Mouse (Mus musculus) lung, embryonic 14.5 days (tissue): Measurements from ENCODE around the gene Nt5dc3. TPM values are rescaled to one million over a fixed set of nuclear protein-coding genes. Genes with fewer than 3 reads are reported as not detected.

Source experiments
- ATAC-seq: fragments of 200-750 bp; cut with Nextera tagmentation; 2 replicates; pipeline ENCODE4 v1.8.0; 2017; ENCODE audit warnings: mild to moderate bottlenecking, moderate TSS enrichment, moderate library complexity; ENCODE audit not compliant: insufficient read depth
- DNase-seq: peaks from one replicate; pipeline ENCODE4 v3.0.0-alpha.2; 2015
- H3K27ac ChIP-seq: fragments of 300-500 bp; sonication (generic); 2 replicates; pipeline ENCODE4 v1.5.1; 2014; ENCODE audit warnings: low read depth, mild to moderate bottlenecking, moderate library complexity
- H3K27me3 ChIP-seq: fragments of 300-500 bp; sonication (generic); 2 replicates; pipeline ENCODE4 v1.6.1; 2014; ENCODE audit warnings: low read length, control low read depth; ENCODE audit not compliant: insufficient read depth
- H3K36me3 ChIP-seq: fragments of 300-500 bp; sonication (generic); 2 replicates; pipeline ENCODE4 v1.6.1; 2014; ENCODE audit warnings: control low read depth; ENCODE audit not compliant: insufficient read depth
- H3K4me1 ChIP-seq: fragments of 300-500 bp; sonication (generic); 2 replicates; pipeline ENCODE4 v1.6.1; 2014; ENCODE audit warnings: antibody characterized with exemption, control low read depth; ENCODE audit not compliant: insufficient read depth
- H3K4me2 ChIP-seq: fragments of 300-500 bp; sonication (generic); 2 replicates; pipeline ENCODE4 v1.6.1; 2014; ENCODE audit warnings: mild to moderate bottlenecking
- H3K4me3 ChIP-seq: fragments of 300-500 bp; sonication (generic); 2 replicates; pipeline ENCODE4 v1.5.1; 2014; ENCODE audit warnings: low read depth, low read length
- H3K9ac ChIP-seq: fragments of 300-500 bp; sonication (generic); 2 replicates; pipeline ENCODE4 v1.6.1; 2014
- H3K9me3 ChIP-seq: fragments of 300-500 bp; sonication (generic); 2 replicates; pipeline ENCODE4 v1.6.1; 2016; ENCODE audit warnings: low read depth, low read length, control low read depth
- CTCF ChIP-seq: IDR thresholded peaks from 2 replicates; pipeline ENCODE4 v1.5.1; 2016; ENCODE audit warnings: antibody characterized with exemption, low read depth
- WGBS: fragments of 180-500 bp; shearing (Covaris S2); extraction: QIAGEN DNeasy Blood & Tissue Kit; methylation state at CpG from one replicate; pipeline ENCODE4 v1.1.7; 2014; 5-methylcytosine and 5-hydroxymethylcytosine counted together
- polyA plus RNA-seq: library from polyadenylated mRNA; unstranded; fragments of >200 nt; fragmentation: Nextera tagmentation; extraction: Ambion mirVana; gene quantifications from 2 replicates; pipeline ENCODE4 v1.2.1, GENCODE M21; 2014

Nt5dc3 gene
- polyA plus RNA-seq, 1 experiment from 2014 or later, result 1.9 TPM

GRCm38 (mm10) chr10:86757724-86758123 is 21.1 kb upstream of the Nt5dc3 start:
- H3K9ac ChIP-seq, result no peak overlapping the region
- no peak overlapping the region for H3K27ac ChIP-seq
- no peaks in the 10 kb centered on the region for H3K4me1 ChIP-seq
- WGBS, result 83% methylated on average over 1 of the region's 1 CpGs
- no peak for DNase-seq
- no peaks in the 10 kb centered on the region for H3K9me3 ChIP-seq
- no peak for TF ChIP-seq CTCF
- H3K4me2 ChIP-seq, result no peak overlapping the region
- no peak overlapping the region for H3K4me3 ChIP-seq
- no peaks in the 10 kb centered on the region for H3K36me3 ChIP-seq
- ATAC-seq, result no peak
- no peaks in the 10 kb centered on the region for H3K27me3 ChIP-seq

DNA sequence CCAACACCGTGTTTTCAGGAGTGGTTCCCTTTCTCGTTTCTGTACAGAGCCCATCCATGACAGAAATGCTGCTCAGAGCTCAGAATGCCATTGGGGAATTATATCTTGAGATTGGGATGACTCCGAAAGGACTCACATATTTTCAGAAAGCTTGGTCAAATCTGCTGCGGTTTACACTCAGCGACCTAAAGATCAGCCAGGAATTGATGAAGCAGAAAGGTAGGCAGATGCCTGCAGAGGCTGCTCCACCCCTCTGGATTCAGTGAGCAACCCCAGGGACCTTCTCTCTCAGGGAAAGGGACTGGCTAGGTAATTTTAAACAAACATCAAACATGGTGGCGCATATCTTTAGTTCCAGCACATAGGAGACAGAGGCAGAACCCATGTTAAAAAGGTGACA is 20.6 kb upstream of the Nt5dc3 start:
- no peaks in the 10 kb centered on the region for H3K9me3 ChIP-seq
- no peak for DNase-seq
- H3K27me3 ChIP-seq, result no peaks in the 10 kb centered on the region

GRCm38 (mm10) chr10:86761236-86761635 is 17.6 kb upstream of the Nt5dc3 start:
- no peak for TF ChIP-seq CTCF
- no peak for ATAC-seq
- Histone ChIP-seq H3K4me2 (no peak overlapping the region), H3K27me3 (no peaks in the 10 kb centered on the region), H3K36me3 (no peaks in the 10 kb centered on the region), H3K4me1 (no peaks in the 10 kb centered on the region), H3K9ac (no peak overlapping the region), H3K9me3 (no peaks in the 10 kb centered on the region), H3K4me3 (no peak overlapping the region), H3K27ac (no peak overlapping the region)
- DNase-seq, result no peak
- 71% methylated on average over 1 of the region's 1 CpGs for WGBS

More for the DNA sequence above, 20.6 kb upstream of the Nt5dc3 start:
- TF ChIP-seq CTCF, result no peak
- Histone ChIP-seq H3K4me3 (no peak overlapping the region), H3K36me3 (no peaks in the 10 kb centered on the region), H3K9ac (no peak overlapping the region), H3K4me1 (no peaks in the 10 kb centered on the region), H3K4me2 (no peak overlapping the region), H3K27ac (no peak overlapping the region)
- no peak for ATAC-seq
- 85% methylated on average over 6 of the region's 6 CpGs for WGBS

DNA sequence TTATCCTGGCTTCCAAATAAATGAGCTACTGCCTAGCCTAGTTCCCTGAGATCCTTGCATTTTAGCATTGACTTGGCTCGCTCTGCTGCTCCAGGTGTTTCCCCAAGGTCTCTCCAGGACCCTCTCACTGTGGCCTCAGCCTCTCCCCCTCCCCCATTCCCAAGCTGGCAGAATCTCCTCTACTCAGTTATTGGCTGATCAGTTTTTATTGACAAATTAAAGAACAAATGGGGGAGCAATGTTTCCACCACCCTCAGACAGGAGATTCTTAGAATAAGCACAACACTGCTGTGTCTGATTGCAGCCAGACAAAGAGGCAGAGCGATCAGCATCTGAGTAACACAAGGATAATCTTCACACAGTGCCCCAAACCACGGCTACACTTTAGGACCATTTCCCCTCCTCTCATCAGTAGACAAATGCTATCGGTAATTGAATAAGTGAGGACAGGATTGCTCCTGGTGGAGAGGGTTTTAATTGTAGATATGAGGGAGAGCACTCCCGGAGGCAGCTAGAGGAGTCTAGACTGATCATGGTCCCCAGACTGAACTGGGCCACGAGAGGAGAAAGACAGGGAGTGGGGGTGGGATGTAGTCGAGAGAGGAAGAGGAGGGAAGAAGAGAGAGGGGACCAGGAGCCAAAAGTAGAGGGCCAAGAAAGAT is 17.0 kb upstream of the Nt5dc3 start:
- H3K9me3 ChIP-seq, result no peaks in the 10 kb centered on the region
- H3K27me3 ChIP-seq, result no peaks in the 10 kb centered on the region
- no peaks in the 10 kb centered on the region for H3K4me1 ChIP-seq
- no peak for TF ChIP-seq CTCF
- no peak overlapping the region for H3K27ac ChIP-seq
- no peak overlapping the region for H3K9ac ChIP-seq
- H3K4me2 ChIP-seq, result no peak overlapping the region
- no peak overlapping the region for H3K4me3 ChIP-seq
- H3K36me3 ChIP-seq, result no peaks in the 10 kb centered on the region
- ATAC-seq, result no peak
- DNase-seq, result no peak
- 34% methylated on average over 7 of the region's 7 CpGs for WGBS

GRCm38 (mm10) chr10:86762384-86762730 is 16.4 kb upstream of the Nt5dc3 start:
- DNase-seq, result no peak

DNA sequence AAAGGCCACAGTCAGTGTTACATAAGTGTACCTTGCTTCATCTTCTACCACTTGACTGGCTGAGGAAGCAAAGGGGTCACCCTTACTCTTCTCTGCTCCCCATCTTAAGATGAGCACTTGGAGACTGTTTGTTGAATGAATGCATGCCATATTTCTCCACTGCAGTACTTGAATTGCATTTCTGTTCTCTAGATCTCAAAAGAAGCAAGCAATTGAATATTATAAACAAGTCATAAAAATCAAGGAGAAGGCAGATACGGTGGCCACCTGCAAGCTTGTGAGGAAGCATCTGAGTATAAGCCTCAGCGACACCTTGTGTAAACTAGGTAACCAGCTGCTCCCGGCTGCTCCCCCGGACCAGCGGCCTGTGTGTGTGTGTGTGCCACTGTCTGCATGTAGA is 15.1 kb upstream of the Nt5dc3 start, which contains the start of gene Gm49358:
TSS of gene Gm49358 (plus strand) at position 301 of the 400 bp plus-strand sequence.
- H3K4me2 ChIP-seq, result no peak within 1 kb of the TSS
- ATAC-seq (no peak), DNase-seq (no peak)
- H3K36me3 ChIP-seq, result no peaks in the 10 kb centered on the region
- 84% methylated on average over 5 of the region's 5 CpGs for WGBS
- no peaks in the 10 kb centered on the region for H3K9me3 ChIP-seq
- no peaks in the 10 kb centered on the region for H3K4me1 ChIP-seq
- no peak within 1 kb of the TSS for H3K4me3 ChIP-seq
- H3K9ac ChIP-seq, result no peak within 1 kb of the TSS
- H3K27ac ChIP-seq, result no peak within 1 kb of the TSS
- no peak for TF ChIP-seq CTCF
- no peaks in the 10 kb centered on the region for H3K27me3 ChIP-seq

More at GRCm38 (mm10) chr10:86762384-86762730, 16.4 kb upstream of the Nt5dc3 start:
- Histone ChIP-seq H3K27ac (no peak overlapping the region), H3K9ac (no peak overlapping the region), H3K4me3 (no peak overlapping the region), H3K4me2 (no peak overlapping the region), H3K4me1 (no peaks in the 10 kb centered on the region), H3K27me3 (no peaks in the 10 kb centered on the region), H3K36me3 (no peaks in the 10 kb centered on the region), H3K9me3 (no peaks in the 10 kb centered on the region)
- ATAC-seq, result no peak
- 61% methylated on average over 3 of the region's 3 CpGs for WGBS
- TF ChIP-seq CTCF, result no peak

GRCm38 (mm10) chr10:86765344-86765966 is 13.3 kb upstream of the Nt5dc3 start:
- DNase-seq, result no peak

More at GRCm38 (mm10) chr10:86765344-86765966, 13.3 kb upstream of the Nt5dc3 start:
- no peak for ATAC-seq
- WGBS, result 84% methylated on average over 4 of the region's 4 CpGs
- TF ChIP-seq CTCF, result no peak
- Histone ChIP-seq H3K4me3 (no peak overlapping the region), H3K4me2 (no peak overlapping the region), H3K9me3 (no peaks in the 10 kb centered on the region), H3K27me3 (no peaks in the 10 kb centered on the region), H3K36me3 (no peaks in the 10 kb centered on the region), H3K9ac (no peak overlapping the region), H3K4me1 (no peaks in the 10 kb centered on the region), H3K27ac (no peak overlapping the region)
